Mouse (Mus musculus) neural tube, embryonic 11.5 days (tissue): ENCODE results near the gene Nhsl2. TPM values are rescaled to one million over a fixed set of nuclear protein-coding genes. Genes with fewer than 3 reads are reported as not detected.

Experiments
- ATAC-seq: fragments of 200-750 bp; cut with Nextera tagmentation; 2 replicates; pipeline ENCODE4 v1.8.0; 2017; ENCODE audit warnings: moderate number of reproducible peaks, mild to moderate bottlenecking, moderate TSS enrichment, moderate library complexity; ENCODE audit not compliant: insufficient read depth, low FRiP score, low TSS enrichment
- DNase-seq: peaks from one replicate; pipeline ENCODE4 v3.0.0-alpha.2; 2015; ENCODE audit warnings: low spot score
- H3K27ac ChIP-seq: fragments of 300-500 bp; sonication (generic); 2 replicates; pipeline ENCODE4 v1.5.1; 2014; ENCODE audit warnings: low read depth, mild to moderate bottlenecking, low read length
- H3K27me3 ChIP-seq: fragments of 300-500 bp; sonication (generic); 2 replicates; pipeline ENCODE4 v1.6.1; 2014; ENCODE audit warnings: mild to moderate bottlenecking, low read length, mixed read lengths; ENCODE audit not compliant: control insufficient read depth, insufficient read depth
- H3K36me3 ChIP-seq: fragments of 300-500 bp; sonication (generic); 2 replicates; pipeline ENCODE4 v1.6.1; 2014; ENCODE audit warnings: mild to moderate bottlenecking, low read length, moderate library complexity, mixed read lengths; ENCODE audit not compliant: control insufficient read depth, insufficient read depth
- H3K4me1 ChIP-seq: fragments of 300-500 bp; sonication (generic); 2 replicates; pipeline ENCODE4 v1.6.1; 2014; ENCODE audit warnings: low read length, mixed read lengths; ENCODE audit not compliant: control insufficient read depth, insufficient read depth
- H3K4me2 ChIP-seq: fragments of 300-500 bp; sonication (generic); 2 replicates; pipeline ENCODE4 v1.6.1; 2014; ENCODE audit warnings: low read depth, mild to moderate bottlenecking, moderate library complexity
- H3K4me3 ChIP-seq: fragments of 300-500 bp; sonication (generic); 2 replicates; pipeline ENCODE4 v1.5.1; 2014; ENCODE audit warnings: low read depth, low read length
- H3K9ac ChIP-seq: fragments of 300-500 bp; sonication (generic); 2 replicates; pipeline ENCODE4 v1.6.1; 2014; ENCODE audit warnings: mild to moderate bottlenecking, low read length
- H3K9me3 ChIP-seq: fragments of 300-500 bp; sonication (generic); 2 replicates; pipeline ENCODE4 v1.6.1; 2016; ENCODE audit warnings: low read length; ENCODE audit not compliant: control insufficient read depth
- WGBS: fragments of 180-500 bp; shearing (Covaris S2); extraction: QIAGEN DNeasy Blood & Tissue Kit; methylation state at CpG from one replicate; pipeline ENCODE4 v1.1.7; 2014; 5-methylcytosine and 5-hydroxymethylcytosine counted together
- polyA plus RNA-seq: library from polyadenylated mRNA; unstranded; fragments of >200 nt; fragmentation: Nextera tagmentation; extraction: Ambion mirVana; gene quantifications from 2 replicates; pipeline ENCODE4 v1.2.1, GENCODE M21; 2014

Nhsl2 gene
- polyA plus RNA-seq, 1 experiment from 2014 or later = 11.6 TPM

DNA sequence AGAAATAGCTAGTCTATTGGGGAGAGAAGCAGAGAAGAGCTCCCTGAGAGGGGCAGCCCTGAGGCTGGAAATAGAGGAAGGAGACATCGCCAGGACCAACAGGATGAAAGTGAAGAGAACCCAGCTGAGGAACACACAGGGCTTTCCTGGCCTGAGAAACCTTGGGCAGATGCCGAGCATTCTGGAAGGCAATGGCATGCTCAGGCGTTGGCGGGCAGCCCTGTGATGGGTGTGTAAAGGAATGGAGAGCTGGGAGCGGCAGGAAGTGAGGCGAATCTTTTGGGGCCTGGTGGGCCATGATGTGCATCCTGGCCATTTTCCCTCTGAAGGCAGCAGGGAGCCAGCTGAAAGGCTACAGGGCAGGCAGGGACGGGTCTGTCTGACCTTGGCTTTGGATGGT lies 83.1 kb downstream of the Nhsl2 start:
- no peak overlapping the region for H3K9ac ChIP-seq
- DNase-seq (no peak), ATAC-seq (no peak)
- no peak overlapping the region for H3K4me2 ChIP-seq
- no peaks in the 10 kb centered on the region for H3K9me3 ChIP-seq
- 84% methylated on average over 7 of the region's 7 CpGs for WGBS
- H3K27ac ChIP-seq = no peak overlapping the region
- H3K4me3 ChIP-seq = no peak overlapping the region
- H3K4me1 ChIP-seq = no peaks in the 10 kb centered on the region
- no peaks in the 10 kb centered on the region for H3K36me3 ChIP-seq
- H3K27me3 ChIP-seq = 0 out of 2 replicates have a peak, but pooled peaks cover 3% of the 10 kb centered on the region

DNA sequence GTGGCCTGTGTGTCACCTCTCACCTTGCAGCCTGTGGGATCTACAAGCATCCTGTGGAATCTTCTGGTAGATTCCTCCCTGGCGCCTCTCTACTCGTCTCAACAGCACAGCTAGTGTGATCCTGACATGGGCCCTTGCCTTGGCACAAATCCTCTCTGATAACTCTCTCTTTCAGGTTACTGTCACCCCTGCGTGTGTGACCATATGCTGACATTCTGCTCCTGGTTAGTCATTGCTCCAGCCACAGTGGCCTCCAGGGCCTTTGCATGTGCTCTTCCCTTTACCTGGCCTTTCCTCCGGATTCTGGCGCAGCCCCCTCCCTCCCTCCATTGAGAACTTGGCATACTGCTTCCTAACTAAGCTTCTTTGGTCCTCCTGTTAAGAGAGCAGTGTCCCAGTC lies 84.2 kb downstream of the Nhsl2 start:
- Histone ChIP-seq H3K27ac (no peak overlapping the region), H3K4me1 (no peaks in the 10 kb centered on the region), H3K36me3 (no peaks in the 10 kb centered on the region), H3K27me3 (no peaks in the 10 kb centered on the region), H3K4me2 (no peak overlapping the region), H3K9me3 (no peaks in the 10 kb centered on the region), H3K9ac (no peak overlapping the region), H3K4me3 (no peak overlapping the region)
- WGBS = 84% methylated on average over 5 of the region's 5 CpGs
- DNase-seq (no peak), ATAC-seq (no peak)

DNA sequence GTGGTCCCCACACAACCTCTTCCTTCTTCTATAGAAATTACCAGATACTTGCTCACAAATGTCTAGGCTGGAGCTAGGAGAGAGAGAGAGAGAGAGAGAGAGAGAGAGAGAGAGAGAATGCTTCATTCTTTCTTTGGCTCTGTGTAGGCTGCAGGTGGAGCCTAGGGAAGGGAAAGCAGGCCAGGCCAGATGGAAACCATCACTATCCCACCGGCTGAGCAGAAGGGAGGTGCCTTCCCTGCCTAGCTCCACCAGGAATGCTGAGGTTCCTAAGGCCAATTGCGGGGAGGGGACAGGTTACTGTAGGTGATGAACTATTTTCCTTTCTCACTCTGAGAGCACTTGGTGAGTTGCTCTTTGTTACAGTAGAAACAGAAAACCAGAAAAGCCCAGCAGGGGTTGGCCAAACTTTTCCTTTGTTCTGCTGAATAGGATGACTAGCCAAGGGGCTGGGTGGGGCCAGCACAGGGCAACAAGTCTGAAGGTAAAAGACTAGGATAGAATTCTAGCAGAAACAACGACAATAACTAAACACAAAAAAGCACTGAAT lies 86.2 kb downstream of the Nhsl2 start:
- no peaks in the 10 kb centered on the region for H3K9me3 ChIP-seq
- no peak overlapping the region for H3K4me3 ChIP-seq
- no peaks in the 10 kb centered on the region; the same call in 1 of the 2 replicates for H3K27me3 ChIP-seq
- H3K36me3 ChIP-seq = no peaks in the 10 kb centered on the region
- 29% methylated on average over 3 of the region's 3 CpGs for WGBS
- no peak for DNase-seq
- no peak overlapping the region for H3K27ac ChIP-seq
- no peak overlapping the region for H3K4me2 ChIP-seq
- H3K4me1 ChIP-seq = no peaks in the 10 kb centered on the region
- ATAC-seq = no peak
- no peak overlapping the region for H3K9ac ChIP-seq

DNA sequence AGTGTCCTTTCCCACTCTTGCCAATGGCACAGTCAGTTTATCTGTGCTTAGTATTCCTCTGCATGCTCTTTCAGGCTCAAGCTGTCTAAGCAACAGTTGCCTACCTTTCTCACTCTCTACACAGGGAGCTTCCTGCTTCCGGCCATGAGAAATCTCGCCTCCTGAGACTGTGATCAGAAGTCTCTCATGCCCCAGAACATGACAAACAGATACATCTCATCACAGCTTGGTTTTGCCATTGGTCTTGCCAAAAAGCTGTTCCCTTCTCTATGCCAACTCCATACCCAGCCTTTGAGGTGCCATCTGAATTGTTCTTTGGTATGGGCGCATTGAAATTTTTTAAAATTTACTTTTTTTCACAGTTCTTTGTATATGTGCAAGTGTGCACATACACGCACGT lies 90.3 kb downstream of the Nhsl2 start:
- Histone ChIP-seq H3K27me3 (peaks cover 2% of the 10 kb centered on the region; the same call in 1 of the 2 replicates), H3K4me1 (no peaks in the 10 kb centered on the region), H3K36me3 (no peaks in the 10 kb centered on the region), H3K27ac (no peak overlapping the region), H3K9ac (no peak overlapping the region), H3K9me3 (no peaks in the 10 kb centered on the region), H3K4me3 (no peak overlapping the region), H3K4me2 (no peak overlapping the region)
- no peak for ATAC-seq
- WGBS = 88% methylated on average over 5 of the region's 5 CpGs
- DNase-seq = no peak

DNA sequence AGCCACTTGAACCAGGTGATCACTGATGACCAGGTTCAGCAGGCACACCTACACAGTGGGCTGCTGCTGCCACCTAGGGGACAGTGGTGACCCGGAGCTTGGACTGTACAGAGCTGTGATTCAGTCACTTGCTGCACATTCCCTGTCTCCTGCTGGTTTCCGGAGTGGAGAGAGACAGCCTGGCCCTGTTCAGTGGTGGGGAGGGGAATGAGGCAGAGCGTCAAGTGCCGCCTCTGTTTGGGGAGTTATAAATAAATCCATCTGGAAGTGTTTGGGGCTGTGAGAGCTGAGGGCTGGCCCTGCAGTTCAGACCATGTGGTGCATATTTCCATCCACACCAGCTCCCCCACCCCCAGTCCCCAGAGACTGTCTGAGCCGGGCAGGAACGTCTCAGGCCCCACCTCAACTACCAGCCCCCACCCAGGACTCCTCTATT lies 93.3 kb downstream of the Nhsl2 start:
- Histone ChIP-seq H3K4me1 (no peaks in the 10 kb centered on the region), H3K4me2 (no peak overlapping the region), H3K4me3 (no peak overlapping the region), H3K36me3 (no peaks in the 10 kb centered on the region), H3K27me3 (peaks cover 3% of the 10 kb centered on the region; the same call in 1 of the 2 replicates), H3K9me3 (no peaks in the 10 kb centered on the region), H3K9ac (no peak overlapping the region), H3K27ac (no peak overlapping the region)
- WGBS = 15% methylated on average over 6 of the region's 6 CpGs
- DNase-seq = peak; percentile 66
- peak; percentile 48; the same call in 1 of the 2 replicates for ATAC-seq

DNA sequence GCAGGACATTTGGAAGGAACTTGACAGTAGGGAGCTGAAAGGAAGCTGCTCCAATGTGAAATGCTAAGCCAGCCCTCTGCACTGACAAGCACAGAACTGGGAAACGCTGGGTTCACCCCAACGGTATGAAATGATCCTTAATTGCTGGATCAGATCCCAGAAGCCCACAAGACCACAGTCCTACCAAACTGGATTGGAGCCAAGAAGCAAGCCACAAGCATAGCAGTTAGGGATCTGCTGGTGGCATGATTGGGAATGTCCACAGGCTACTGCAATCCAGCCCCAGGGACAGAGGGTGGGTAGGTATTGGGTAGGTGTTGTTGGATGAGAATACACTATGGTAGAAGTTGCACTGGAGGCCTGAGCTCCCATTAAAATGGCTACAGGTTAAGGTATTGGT lies 94.6 kb downstream of the Nhsl2 start:
- no peaks in the 10 kb centered on the region for H3K9me3 ChIP-seq
- no peak overlapping the region for H3K4me3 ChIP-seq
- peaks cover 4% of the 10 kb centered on the region; the same call in 1 of the 2 replicates for H3K27me3 ChIP-seq
- no peaks in the 10 kb centered on the region for H3K4me1 ChIP-seq
- H3K36me3 ChIP-seq = no peaks in the 10 kb centered on the region
- H3K27ac ChIP-seq = no peak overlapping the region
- ATAC-seq = no peak
- no peak overlapping the region for H3K4me2 ChIP-seq
- 83% methylated on average over 2 of the region's 2 CpGs for WGBS
- no peak overlapping the region for H3K9ac ChIP-seq
- no peak for DNase-seq

DNA sequence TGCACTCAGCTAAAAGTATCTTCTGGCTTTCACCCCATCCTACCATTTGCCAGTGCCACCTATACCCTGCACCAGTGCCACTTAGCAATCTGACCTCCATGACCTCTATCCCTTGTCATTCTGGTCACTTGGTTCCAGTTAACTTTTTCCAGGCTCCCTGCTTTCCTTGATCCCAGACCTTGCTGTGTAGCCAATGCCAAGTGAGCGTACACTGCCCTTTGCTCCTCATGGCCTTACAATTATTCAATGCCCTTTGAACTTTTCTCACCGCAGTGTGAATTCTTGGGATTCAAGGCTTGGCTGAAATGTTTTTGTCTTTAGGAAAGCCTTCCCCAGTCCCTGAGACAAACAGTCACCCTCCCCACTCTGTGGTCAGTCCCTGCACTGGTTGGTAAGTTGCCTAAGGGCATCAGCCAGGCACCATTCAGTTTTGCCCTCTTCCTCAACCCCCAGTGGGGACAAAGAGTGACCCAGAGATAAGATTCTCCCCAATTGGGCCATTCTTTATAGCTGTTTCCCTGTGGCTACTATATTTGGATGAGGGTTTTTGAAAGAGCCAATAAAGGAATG lies 95.7 kb downstream of the Nhsl2 start:
- H3K9ac ChIP-seq = no peak overlapping the region
- H3K4me3 ChIP-seq = no peak overlapping the region
- peaks cover 4% of the 10 kb centered on the region; the same call in 1 of the 2 replicates for H3K27me3 ChIP-seq
- H3K9me3 ChIP-seq = no peaks in the 10 kb centered on the region
- no peak overlapping the region for H3K4me2 ChIP-seq
- 56% methylated on average over 2 of the region's 2 CpGs for WGBS
- H3K27ac ChIP-seq = no peak overlapping the region
- no peak for ATAC-seq
- H3K4me1 ChIP-seq = no peaks in the 10 kb centered on the region
- DNase-seq = no peak
- no peaks in the 10 kb centered on the region for H3K36me3 ChIP-seq

DNA sequence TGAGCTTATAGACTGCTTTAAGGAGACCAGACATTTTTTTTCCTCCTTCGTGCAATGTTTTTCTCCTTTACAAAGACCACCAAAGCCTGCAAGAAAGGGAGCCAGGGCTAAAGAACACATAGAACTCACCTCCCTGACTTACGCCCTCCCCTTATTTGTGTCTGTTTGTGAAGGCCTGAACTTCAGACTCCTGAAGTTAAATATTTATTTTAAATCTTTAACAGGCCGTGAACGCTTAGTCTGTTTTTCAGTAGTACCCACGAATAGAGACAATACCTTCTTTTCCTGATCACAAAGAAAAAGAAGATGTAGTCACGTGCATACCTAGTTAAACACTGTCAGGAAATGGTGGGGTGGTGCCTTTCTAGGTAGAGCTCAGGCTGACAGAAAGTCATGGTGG lies 103.3 kb downstream of the Nhsl2 start:
- no peaks in the 10 kb centered on the region for H3K9me3 ChIP-seq
- H3K4me1 ChIP-seq = no peaks in the 10 kb centered on the region
- no peak overlapping the region for H3K9ac ChIP-seq
- 84% methylated on average over 6 of the region's 6 CpGs for WGBS
- no peak overlapping the region for H3K4me3 ChIP-seq
- no peak for ATAC-seq
- no peak for DNase-seq
- 0 out of 2 replicates have a peak, but pooled peaks cover 2% of the 10 kb centered on the region for H3K27me3 ChIP-seq
- no peak overlapping the region for H3K4me2 ChIP-seq
- no peaks in the 10 kb centered on the region for H3K36me3 ChIP-seq
- no peak overlapping the region for H3K27ac ChIP-seq

DNA sequence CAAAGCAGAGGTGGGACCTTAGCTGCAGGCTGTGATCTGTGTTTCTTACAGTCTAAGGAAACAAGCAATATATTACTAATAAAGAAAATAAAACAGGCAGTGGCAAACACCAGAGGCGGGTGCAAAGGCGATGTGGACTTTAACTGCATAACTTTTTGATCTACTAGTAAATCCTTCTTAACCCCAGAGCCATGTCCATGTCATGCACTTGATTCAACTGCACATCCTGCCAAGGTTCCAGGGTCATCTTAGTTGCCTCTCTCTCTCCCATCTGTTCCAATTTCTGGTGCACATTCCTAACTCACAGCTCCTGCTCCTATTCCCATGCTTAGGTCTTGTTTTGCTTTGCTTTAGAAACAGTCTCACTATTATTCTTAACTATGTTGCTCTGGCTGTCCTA lies 104.1 kb downstream of the Nhsl2 start:
- no peaks in the 10 kb centered on the region for H3K9me3 ChIP-seq
- no peak for DNase-seq
- no peak overlapping the region for H3K9ac ChIP-seq
- no peak for ATAC-seq
- H3K27me3 ChIP-seq = no peaks in the 10 kb centered on the region
- H3K4me2 ChIP-seq = no peak overlapping the region
- no peaks in the 10 kb centered on the region for H3K36me3 ChIP-seq
- no peak overlapping the region for H3K27ac ChIP-seq
- H3K4me3 ChIP-seq = no peak overlapping the region
- no peaks in the 10 kb centered on the region for H3K4me1 ChIP-seq
- 92% methylated on average over 2 of the region's 2 CpGs for WGBS
